Mouse (Mus musculus) lung, postnatal 0 days (tissue): ENCODE results near the gene Emx2. TPM values are rescaled to one million over a fixed set of nuclear protein-coding genes. Genes with fewer than 3 reads are reported as not detected.

Experiments used
- ATAC-seq: fragments of 200-750 bp; cut with Nextera tagmentation; 2 replicates; pipeline ENCODE4 v1.8.0; 2017; ENCODE audit warnings: moderate library complexity
- DNase-seq: peaks from one replicate; pipeline ENCODE4 v3.0.0-alpha.2; 2016; ENCODE audit warnings: low spot score
- H3K27ac ChIP-seq: fragments of 300-500 bp; sonication (generic); 2 replicates; pipeline ENCODE4 v1.5.1; 2014; ENCODE audit warnings: antibody characterized with exemption, mild to moderate bottlenecking, low read length, mixed read lengths
- H3K27me3 ChIP-seq: fragments of 300-500 bp; sonication (generic); replicated peaks from 2 replicates; pipeline ENCODE4 v1.6.1; 2014; ENCODE audit warnings: low read length, mixed read lengths; ENCODE audit not compliant: insufficient read depth
- H3K36me3 ChIP-seq: fragments of 300-500 bp; sonication (generic); 2 replicates; pipeline ENCODE4 v1.6.1; 2014; ENCODE audit warnings: low read length, mixed read lengths; ENCODE audit not compliant: insufficient read depth
- H3K4me1 ChIP-seq: fragments of 300-500 bp; sonication (generic); 2 replicates; pipeline ENCODE4 v1.6.1; 2014; ENCODE audit warnings: antibody characterized with exemption, low read depth, low read length, mixed read lengths; ENCODE audit not compliant: insufficient read depth
- H3K4me2 ChIP-seq: fragments of 300-500 bp; sonication (generic); replicated peaks from 2 replicates; pipeline ENCODE4 v1.6.1; 2014; ENCODE audit warnings: low read depth, mild to moderate bottlenecking, low read length, moderate library complexity, mixed read lengths
- H3K4me3 ChIP-seq: fragments of 300-500 bp; sonication (generic); 2 replicates; pipeline ENCODE4 v1.5.1; 2014; ENCODE audit warnings: low read depth, low read length
- H3K9ac ChIP-seq: fragments of 300-500 bp; sonication (generic); replicated peaks from 2 replicates; pipeline ENCODE4 v1.6.1; 2014; ENCODE audit warnings: low read depth, mild to moderate bottlenecking
- H3K9me3 ChIP-seq: fragments of 300-500 bp; sonication (generic); 2 replicates; pipeline ENCODE4 v1.6.1; 2016; ENCODE audit warnings: low read length, mixed read lengths
- CTCF ChIP-seq: IDR thresholded peaks from 2 replicates; pipeline ENCODE4 v1.5.1; 2016; ENCODE audit warnings: antibody characterized with exemption, mild to moderate bottlenecking
- EP300 ChIP-seq: IDR thresholded peaks from 2 replicates; pipeline ENCODE4 v1.6.1; 2016; ENCODE audit warnings: antibody characterized with exemption, mild to moderate bottlenecking, control low read depth
- WGBS: fragments of 180-500 bp; shearing (Covaris S2); extraction: QIAGEN DNeasy Blood & Tissue Kit; methylation state at CpG from one replicate; pipeline ENCODE4 v1.1.7; 2014; 5-methylcytosine and 5-hydroxymethylcytosine counted together
- polyA plus RNA-seq: library from polyadenylated mRNA; unstranded; fragments of >200 nt; fragmentation: Nextera tagmentation; extraction: Ambion mirVana; gene quantifications from 2 replicates; pipeline ENCODE4 v1.2.1, GENCODE M21; 2015

The Emx2 gene
- polyA plus RNA-seq, 1 experiment from 2014 or later, result not detected

GRCm38 (mm10) chr19:59469035-59469949, 11.1 kb downstream of the Emx2 start:
- peak overlapping the region; percentile 14; the same call in 1 of the 2 replicates for H3K4me3 ChIP-seq
- H3K9me3 ChIP-seq, result no peaks in the 10 kb centered on the region
- H3K4me2 ChIP-seq, result peak overlapping the region; percentile 41
- no peak overlapping the region for H3K9ac ChIP-seq
- H3K27me3 ChIP-seq, result peaks cover 65% of the 10 kb centered on the region
- DNase-seq, result no peak
- ATAC-seq, result no peak
- no peak overlapping the region for H3K27ac ChIP-seq
- no peak for TF ChIP-seq CTCF
- TF ChIP-seq EP300, result no peak
- H3K36me3 ChIP-seq, result no peaks in the 10 kb centered on the region
- no peaks in the 10 kb centered on the region for H3K4me1 ChIP-seq
- 2% methylated on average over 34 of the region's 35 CpGs for WGBS

- Histone ChIP-seq H3K9ac (no peak overlapping the region), H3K27me3 (peaks cover 59% of the 10 kb centered on the region)
- WGBS, result 12% methylated on average over 11 of the region's 11 CpGs
Observed at GRCm38 (mm10) chr19:59470074-59470630, 12.0 kb downstream of the Emx2 start.

GRCm38 (mm10) chr19:59470913-59471312, 12.7 kb downstream of the Emx2 start:
- H3K4me1 ChIP-seq, result no peaks in the 10 kb centered on the region
- TF ChIP-seq CTCF, result no peak
- TF ChIP-seq EP300, result no peak
- ATAC-seq (no peak), DNase-seq (no peak)
- no peak overlapping the region for H3K4me3 ChIP-seq
- under 1% methylated on average over 12 of the region's 13 CpGs for WGBS
- no peaks in the 10 kb centered on the region for H3K36me3 ChIP-seq
- no peaks in the 10 kb centered on the region for H3K9me3 ChIP-seq
- no peak overlapping the region for H3K9ac ChIP-seq
- H3K27me3 ChIP-seq, result peaks cover 55% of the 10 kb centered on the region
- no peak overlapping the region for H3K27ac ChIP-seq
- H3K4me2 ChIP-seq, result no peak overlapping the region

More at GRCm38 (mm10) chr19:59470074-59470630, 12.0 kb downstream of the Emx2 start:
- Histone ChIP-seq H3K4me1 (no peaks in the 10 kb centered on the region), H3K36me3 (no peaks in the 10 kb centered on the region), H3K9me3 (no peaks in the 10 kb centered on the region), H3K4me3 (no peak overlapping the region), H3K27ac (no peak overlapping the region), H3K4me2 (no peak overlapping the region)
- DNase-seq (no peak), ATAC-seq (no peak)
- TF ChIP-seq CTCF, result no peak
- TF ChIP-seq EP300, result no peak

- no peak for DNase-seq
- no peak for TF ChIP-seq CTCF
- no peak for TF ChIP-seq EP300
- Histone ChIP-seq H3K4me3 (no peak overlapping the region), H3K27ac (no peak overlapping the region), H3K4me2 (no peak overlapping the region), H3K9me3 (no peaks in the 10 kb centered on the region), H3K4me1 (no peaks in the 10 kb centered on the region), H3K27me3 (peaks cover 44% of the 10 kb centered on the region), H3K36me3 (no peaks in the 10 kb centered on the region), H3K9ac (no peak overlapping the region)
- WGBS, result 79% methylated on average over 2 of the region's 2 CpGs
- no peak for ATAC-seq
Observed at GRCm38 (mm10) chr19:59472844-59473243, 14.7 kb downstream of the Emx2 start.

DNA sequence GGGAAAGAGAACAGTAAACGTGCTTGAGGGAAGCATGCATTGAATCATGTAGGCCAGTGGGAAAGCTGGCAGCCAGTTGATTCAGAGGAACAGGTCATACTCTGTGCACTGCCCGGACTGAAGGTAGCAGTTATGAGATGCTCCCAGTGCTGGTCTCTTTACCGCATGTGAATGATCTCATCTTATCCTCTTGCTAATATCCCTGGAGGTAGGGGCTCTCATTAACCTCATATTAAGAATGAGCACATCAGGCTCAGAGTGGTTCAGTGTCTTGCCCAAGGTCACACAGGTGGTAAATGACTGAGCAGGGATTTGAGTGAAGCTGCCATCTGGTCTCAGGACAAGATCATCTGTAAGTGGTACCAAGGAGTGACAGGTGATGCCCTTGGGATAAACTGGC, 21.7 kb downstream of the Emx2 start:
- no peak overlapping the region for H3K4me3 ChIP-seq
- H3K9ac ChIP-seq, result no peak overlapping the region
- 75% methylated on average over 3 of the region's 3 CpGs for WGBS
- H3K27ac ChIP-seq, result no peak overlapping the region
- H3K4me2 ChIP-seq, result no peak overlapping the region
- DNase-seq (no peak), ATAC-seq (no peak)
- no peaks in the 10 kb centered on the region for H3K27me3 ChIP-seq
- H3K36me3 ChIP-seq, result no peaks in the 10 kb centered on the region
- TF ChIP-seq CTCF, result no peak
- H3K4me1 ChIP-seq, result no peaks in the 10 kb centered on the region
- no peaks in the 10 kb centered on the region for H3K9me3 ChIP-seq

DNA sequence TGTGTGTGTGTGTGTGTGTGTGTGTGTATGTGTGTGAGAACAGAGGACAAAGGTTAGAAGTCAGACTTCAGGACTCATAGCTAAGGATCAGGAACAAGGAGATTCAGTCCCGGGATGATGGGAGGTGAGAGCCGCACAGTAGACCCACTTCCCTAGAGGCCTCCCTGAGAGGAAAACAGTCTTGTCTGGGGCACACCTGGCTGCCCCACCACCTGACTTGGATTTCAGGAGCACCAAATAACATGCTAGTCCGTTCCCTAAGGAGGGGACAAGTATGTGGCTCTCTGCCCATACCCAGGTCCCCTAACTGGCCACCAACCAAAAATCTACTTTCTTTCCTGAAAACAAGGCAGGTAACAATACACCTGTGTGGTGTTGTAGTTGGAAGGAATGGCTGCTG, 22.4 kb downstream of the Emx2 start:
- H3K9ac ChIP-seq, result no peak overlapping the region
- DNase-seq (no peak), ATAC-seq (no peak)
- no peak overlapping the region for H3K27ac ChIP-seq
- H3K27me3 ChIP-seq, result no peaks in the 10 kb centered on the region
- no peak overlapping the region for H3K4me2 ChIP-seq
- 64% methylated on average over 3 of the region's 3 CpGs for WGBS
- TF ChIP-seq EP300 (no peak), CTCF (no peak)
- no peaks in the 10 kb centered on the region for H3K9me3 ChIP-seq
- no peaks in the 10 kb centered on the region for H3K4me1 ChIP-seq
- H3K4me3 ChIP-seq, result no peak overlapping the region
- H3K36me3 ChIP-seq, result no peaks in the 10 kb centered on the region
